Mouse (Mus musculus): ENCODE measurements around the gene Tigd4. TPM values are rescaled to one million over a fixed set of nuclear protein-coding genes. Genes with fewer than 3 reads are reported as not detected.

Tigd4 gene
- total and polyA plus RNA-seq, 3 experiments, result 0.08 TPM; not detected in 2

GRCm38 (mm10) chr3:84637095-84637494, 43.7 kb downstream of the Tigd4 start:
- H3K4me3 ChIP-seq, result no peak overlapping the region
- no peaks in the 10 kb centered on the region for H3K36me3 ChIP-seq (ENCODE audit: control insufficient read depth, insufficient read depth, low read length)
- H3K79me2 ChIP-seq (replicated peaks; ENCODE audit: control insufficient read depth, insufficient read depth, low read length), result no peaks in the 10 kb centered on the region
- DNase-seq, result no peak
- H3K9ac ChIP-seq (ENCODE audit: low read depth, low read length), result no peak overlapping the region
- TF ChIP-seq POLR2A (IDR thresholded peaks at IDR 0.05; ENCODE audit: insufficient read depth, low read depth, low read length) (no peak), EP300 (IDR thresholded peaks at IDR 0.05; ENCODE audit: insufficient read depth, low read depth, low read length) (no peak), CTCF (IDR thresholded peaks at IDR 0.05) (no peak)
- H3K27me3 ChIP-seq (ENCODE audit: control insufficient read depth, insufficient read depth, low read length), result no peaks in the 10 kb centered on the region
- no peak overlapping the region for H3K27ac ChIP-seq
- 49% methylated on average over 6 of the region's 6 CpGs for WGBS
- no peaks in the 10 kb centered on the region; the same call in 1 of the 2 replicates for H3K4me1 ChIP-seq (ENCODE audit: control insufficient read depth, insufficient read depth, low read length)
- intact Hi-C loops (cut with DNase I), result no loop called here

- H3K36me3 ChIP-seq (ENCODE audit: control insufficient read depth, insufficient read depth, low read length), result no peaks in the 10 kb centered on the region
- intact Hi-C loops (cut with DNase I), result no loop called here
- no peaks in the 10 kb centered on the region for H3K79me2 ChIP-seq (replicated peaks; ENCODE audit: control insufficient read depth, insufficient read depth, low read length)
- TF ChIP-seq POLR2A (IDR thresholded peaks at IDR 0.05; ENCODE audit: insufficient read depth, low read depth, low read length) (no peak), CTCF (IDR thresholded peaks at IDR 0.05) (no peak), EP300 (IDR thresholded peaks at IDR 0.05; ENCODE audit: insufficient read depth, low read depth, low read length) (no peak)
- H3K27me3 ChIP-seq (ENCODE audit: control insufficient read depth, insufficient read depth, low read length), result no peaks in the 10 kb centered on the region
- no peaks in the 10 kb centered on the region; the same call in 1 of the 2 replicates for H3K4me1 ChIP-seq (ENCODE audit: control insufficient read depth, insufficient read depth, low read length)
- 55% methylated on average over 12 of the region's 12 CpGs for WGBS
- H3K4me3 ChIP-seq, result no peak overlapping the region
- no peak overlapping the region for H3K27ac ChIP-seq
- no peak for DNase-seq
- H3K9ac ChIP-seq (ENCODE audit: low read depth, low read length), result no peak overlapping the region
Measured at GRCm38 (mm10) chr3:84637890-84638578, 44.7 kb downstream of the Tigd4 start.

- no peak overlapping the region for H3K4me3 ChIP-seq
- no peaks in the 10 kb centered on the region for H3K36me3 ChIP-seq (ENCODE audit: control insufficient read depth, insufficient read depth, low read length)
- H3K27me3 ChIP-seq (ENCODE audit: control insufficient read depth, insufficient read depth, low read length), result no peaks in the 10 kb centered on the region
- no peaks in the 10 kb centered on the region; the same call in 1 of the 2 replicates for H3K4me1 ChIP-seq (ENCODE audit: control insufficient read depth, insufficient read depth, low read length)
- TF ChIP-seq CTCF (IDR thresholded peaks at IDR 0.05) (no peak), POLR2A (IDR thresholded peaks at IDR 0.05; ENCODE audit: insufficient read depth, low read depth, low read length) (no peak), EP300 (IDR thresholded peaks at IDR 0.05; ENCODE audit: insufficient read depth, low read depth, low read length) (no peak)
- no peak overlapping the region for H3K27ac ChIP-seq
- H3K79me2 ChIP-seq (replicated peaks; ENCODE audit: control insufficient read depth, insufficient read depth, low read length), result no peaks in the 10 kb centered on the region
- no peak overlapping the region for H3K9ac ChIP-seq (ENCODE audit: low read depth, low read length)
- WGBS, result 83% methylated on average over 4 of the region's 4 CpGs
- DNase-seq, result no peak
- intact Hi-C loops (cut with DNase I), result no loop called here
Measured at GRCm38 (mm10) chr3:84638858-84639257, 45.5 kb downstream of the Tigd4 start.

GRCm38 (mm10) chr3:84639767-84640500, 46.6 kb downstream of the Tigd4 start:
- TF ChIP-seq EP300 (IDR thresholded peaks at IDR 0.05; ENCODE audit: insufficient read depth, low read depth, low read length) (peak; percentile 68; the same call in 1 of the 2 replicates), POLR2A (IDR thresholded peaks at IDR 0.05; ENCODE audit: insufficient read depth, low read depth, low read length) (peak; percentile 61; the same call in 1 of the 2 replicates), CTCF (IDR thresholded peaks at IDR 0.05) (no peak)
- Histone ChIP-seq H3K27me3 (ENCODE audit: control insufficient read depth, insufficient read depth, low read length) (no peaks in the 10 kb centered on the region), H3K79me2 (replicated peaks; ENCODE audit: control insufficient read depth, insufficient read depth, low read length) (no peaks in the 10 kb centered on the region), H3K9ac (ENCODE audit: low read depth, low read length) (no peak overlapping the region), H3K4me1 (ENCODE audit: control insufficient read depth, insufficient read depth, low read length) (no peaks in the 10 kb centered on the region; the same call in 1 of the 2 replicates), H3K36me3 (ENCODE audit: control insufficient read depth, insufficient read depth, low read length) (no peaks in the 10 kb centered on the region), H3K27ac (peak overlapping the region; percentile 40; the same call in 1 of the 2 replicates), H3K4me3 (no peak overlapping the region)
- intact Hi-C loops (cut with DNase I), result no loop called here
- WGBS, result 32% methylated on average over 11 of the region's 11 CpGs
- DNase-seq, result peak in 1 of 2 experiments; percentile 34

GRCm38 (mm10) chr3:84640536-84640935, 47.2 kb downstream of the Tigd4 start:
- 67% methylated on average over 6 of the region's 6 CpGs for WGBS
- TF ChIP-seq EP300 (IDR thresholded peaks at IDR 0.05; ENCODE audit: insufficient read depth, low read depth, low read length) (no peak), CTCF (IDR thresholded peaks at IDR 0.05) (no peak), POLR2A (IDR thresholded peaks at IDR 0.05; ENCODE audit: insufficient read depth, low read depth, low read length) (no peak)
- intact Hi-C loops (cut with DNase I), result no loop called here

GRCm38 (mm10) chr3:84641391-84641790, 48.0 kb downstream of the Tigd4 start:
- TF ChIP-seq EP300 (IDR thresholded peaks at IDR 0.05; ENCODE audit: insufficient read depth, low read depth, low read length), result no peak
- no peak for TF ChIP-seq CTCF (IDR thresholded peaks at IDR 0.05)
- Histone ChIP-seq H3K9ac (ENCODE audit: low read depth, low read length) (no peak overlapping the region), H3K27me3 (ENCODE audit: control insufficient read depth, insufficient read depth, low read length) (no peaks in the 10 kb centered on the region), H3K36me3 (ENCODE audit: control insufficient read depth, insufficient read depth, low read length) (no peaks in the 10 kb centered on the region), H3K4me3 (no peak overlapping the region), H3K27ac (no peak overlapping the region), H3K79me2 (replicated peaks; ENCODE audit: control insufficient read depth, insufficient read depth, low read length) (no peaks in the 10 kb centered on the region), H3K4me1 (ENCODE audit: control insufficient read depth, insufficient read depth, low read length) (no peaks in the 10 kb centered on the region; the same call in 1 of the 2 replicates)
- intact Hi-C loops (cut with DNase I), result no loop called here
- 82% methylated on average over 2 of the region's 2 CpGs for WGBS
- DNase-seq, result no peak

More at GRCm38 (mm10) chr3:84640536-84640935, 47.2 kb downstream of the Tigd4 start:
- DNase-seq, result no peak
- H3K27me3 ChIP-seq (ENCODE audit: control insufficient read depth, insufficient read depth, low read length), result no peaks in the 10 kb centered on the region
- no peak overlapping the region for H3K27ac ChIP-seq
- no peak overlapping the region for H3K4me3 ChIP-seq
- no peaks in the 10 kb centered on the region for H3K79me2 ChIP-seq (replicated peaks; ENCODE audit: control insufficient read depth, insufficient read depth, low read length)
- no peaks in the 10 kb centered on the region for H3K36me3 ChIP-seq (ENCODE audit: control insufficient read depth, insufficient read depth, low read length)
- H3K9ac ChIP-seq (ENCODE audit: low read depth, low read length), result no peak overlapping the region
- no peaks in the 10 kb centered on the region; the same call in 1 of the 2 replicates for H3K4me1 ChIP-seq (ENCODE audit: control insufficient read depth, insufficient read depth, low read length)

Measured in heart, adult 2 months (tissue).